Mouse (Mus musculus): ENCODE data around the gene Fgfr2. TPM values are rescaled to one million over a fixed set of nuclear protein-coding genes. Genes with fewer than 3 reads are reported as not detected.
A peak's percentile ranks its signal among the peaks of the same experiment; 100 is the strongest.

Fgfr2 gene
- polyA plus RNA-seq, 1 experiment from 2014 or later, result 104 TPM

GRCm38 (mm10) chr7:130932921-130933320, 2190.2 kb downstream of the Fgfr2 start:
- no peak overlapping the region for H3K9ac ChIP-seq
- ATAC-seq (ENCODE audit: insufficient read depth, low FRiP score, low read depth), result no peak
- H3K36me3 ChIP-seq, result no peaks in the 10 kb centered on the region
- H3K4me2 ChIP-seq, result no peak overlapping the region
- peaks cover 49% of the 10 kb centered on the region for H3K27me3 ChIP-seq (replicated peaks)
- H3K4me1 ChIP-seq, result peaks cover 13% of the 10 kb centered on the region
- H3K27ac ChIP-seq, result no peak overlapping the region
- no peak overlapping the region for H3K4me3 ChIP-seq (replicated peaks)
- no peaks in the 10 kb centered on the region for H3K9me3 ChIP-seq
- WGBS, result 80% methylated on average over 9 of the region's 9 CpGs

- Histone ChIP-seq H3K9ac (no peak overlapping the region), H3K4me1 (no peaks in the 10 kb centered on the region; the same call in 1 of the 2 replicates), H3K27me3 (replicated peaks) (peaks cover 24% of the 10 kb centered on the region), H3K9me3 (no peaks in the 10 kb centered on the region), H3K27ac (no peak overlapping the region), H3K4me2 (no peak overlapping the region), H3K36me3 (no peaks in the 10 kb centered on the region), H3K4me3 (replicated peaks) (no peak overlapping the region)
- no peak for ATAC-seq (ENCODE audit: insufficient read depth, low FRiP score, low read depth)
- WGBS, result 64% methylated on average over 3 of the region's 3 CpGs
Observed at GRCm38 (mm10) chr7:130930401-130930800, 2192.7 kb downstream of the Fgfr2 start.

- Histone ChIP-seq H3K27me3 (replicated peaks) (no peaks in the 10 kb centered on the region), H3K4me3 (replicated peaks) (no peak overlapping the region), H3K4me1 (no peaks in the 10 kb centered on the region), H3K36me3 (no peaks in the 10 kb centered on the region), H3K9ac (no peak overlapping the region), H3K9me3 (no peaks in the 10 kb centered on the region), H3K4me2 (no peak overlapping the region), H3K27ac (no peak overlapping the region)
- ATAC-seq (ENCODE audit: insufficient read depth, low FRiP score, low read depth), result no peak
- 73% methylated on average over 13 of the region's 13 CpGs for WGBS
Observed at GRCm38 (mm10) chr7:130922981-130923731, 2200.0 kb downstream of the Fgfr2 start.

DNA sequence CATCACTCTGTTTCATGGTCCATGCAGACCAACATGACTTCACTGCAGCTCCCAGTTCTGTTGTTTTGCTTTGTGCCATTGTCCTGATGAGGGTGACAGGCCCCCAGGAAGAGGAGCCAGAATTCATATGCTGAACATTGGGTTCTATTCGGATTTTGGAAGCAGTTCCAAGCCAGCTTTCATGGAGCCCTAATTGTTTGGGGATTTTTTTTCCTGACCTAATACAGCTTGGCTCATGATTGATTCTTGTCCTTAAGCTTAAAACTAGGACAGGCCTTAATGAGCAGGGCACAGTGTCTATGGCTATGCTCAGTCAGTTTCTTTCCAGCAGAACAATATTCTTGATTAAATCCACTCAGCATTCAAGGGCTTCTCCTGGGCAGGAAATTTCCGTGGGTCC, 2204.9 kb downstream of the Fgfr2 start:
- no peak for ATAC-seq (ENCODE audit: insufficient read depth, low FRiP score, low read depth)
- Histone ChIP-seq H3K4me2 (no peak overlapping the region), H3K9me3 (no peaks in the 10 kb centered on the region), H3K27me3 (replicated peaks) (no peaks in the 10 kb centered on the region), H3K4me3 (replicated peaks) (no peak overlapping the region), H3K9ac (no peak overlapping the region), H3K4me1 (no peaks in the 10 kb centered on the region), H3K36me3 (no peaks in the 10 kb centered on the region), H3K27ac (no peak overlapping the region)
- WGBS, result 55% methylated on average over 2 of the region's 2 CpGs

DNA sequence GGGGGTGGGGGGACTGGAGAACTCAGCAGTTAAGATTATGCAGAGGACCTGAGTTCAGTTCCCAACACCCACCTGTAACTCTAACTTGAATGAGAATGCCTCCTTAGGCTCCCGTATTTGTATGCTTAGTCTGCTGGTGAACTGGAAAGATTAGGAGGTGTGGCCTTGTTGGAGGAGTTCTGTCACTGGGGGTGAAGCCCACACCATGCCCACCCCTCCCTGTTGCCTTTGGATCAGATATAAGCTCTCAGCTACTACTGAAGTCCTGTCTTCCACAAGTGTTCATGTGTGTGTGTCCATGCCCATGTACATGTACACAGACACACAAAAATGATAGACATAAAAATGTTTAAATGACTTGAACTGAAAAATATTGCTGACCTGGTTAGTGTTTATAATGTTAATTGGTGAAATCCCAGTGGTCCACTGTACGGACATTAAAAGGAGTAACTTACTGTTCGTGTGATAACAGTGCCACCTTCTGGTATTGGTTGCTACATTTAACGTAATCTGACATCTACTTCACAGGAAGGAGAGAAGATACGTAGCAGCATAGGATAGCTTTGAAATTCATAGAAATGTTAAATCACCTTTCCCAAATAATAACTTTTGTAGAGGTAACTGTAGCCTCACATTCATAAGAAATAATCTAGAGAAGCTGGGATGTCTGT, 2208.3 kb downstream of the Fgfr2 start:
- Histone ChIP-seq H3K9ac (no peak overlapping the region), H3K27me3 (replicated peaks) (no peaks in the 10 kb centered on the region), H3K9me3 (no peaks in the 10 kb centered on the region), H3K36me3 (0 out of 2 replicates have a peak, but pooled peaks cover 2% of the 10 kb centered on the region), H3K4me2 (no peak overlapping the region), H3K27ac (no peak overlapping the region), H3K4me3 (replicated peaks) (no peak overlapping the region), H3K4me1 (no peaks in the 10 kb centered on the region)
- WGBS, result 33% methylated on average over 5 of the region's 5 CpGs
- ATAC-seq (ENCODE audit: insufficient read depth, low FRiP score, low read depth), result no peak

DNA sequence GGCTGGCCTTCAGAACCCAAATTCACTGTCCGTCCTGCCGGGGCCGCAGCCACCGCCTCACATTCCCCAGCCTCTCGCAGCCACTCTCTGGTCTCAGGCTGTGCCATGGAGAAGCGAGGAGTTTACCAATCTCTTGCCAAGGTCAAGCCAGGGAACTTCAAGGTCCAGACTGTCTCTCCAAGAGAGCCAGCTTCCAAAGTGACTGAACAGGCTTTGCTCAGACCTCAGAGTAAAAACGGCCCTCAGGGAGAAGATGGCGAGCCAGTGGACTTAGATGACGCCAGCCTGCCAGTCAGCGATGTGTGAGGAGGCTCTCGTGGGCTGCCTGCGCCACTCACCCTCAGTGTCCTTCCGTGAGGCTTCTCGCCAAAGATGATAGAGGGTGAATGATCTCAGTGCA, 2212.3 kb downstream of the Fgfr2 start:
- Histone ChIP-seq H3K9me3 (no peaks in the 10 kb centered on the region), H3K36me3 (0 out of 2 replicates have a peak, but pooled peaks cover 6% of the 10 kb centered on the region), H3K9ac (no peak overlapping the region), H3K4me2 (no peak overlapping the region), H3K27ac (no peak overlapping the region), H3K4me3 (replicated peaks) (no peak overlapping the region), H3K4me1 (no peaks in the 10 kb centered on the region), H3K27me3 (replicated peaks) (no peaks in the 10 kb centered on the region)
- no peak for ATAC-seq (ENCODE audit: insufficient read depth, low FRiP score, low read depth)
- WGBS, result 86% methylated on average over 14 of the region's 14 CpGs

- no peak overlapping the region for H3K4me3 ChIP-seq (replicated peaks)
- no peaks in the 10 kb centered on the region for H3K4me1 ChIP-seq
- WGBS, result 82% methylated on average over 13 of the region's 13 CpGs
- no peaks in the 10 kb centered on the region for H3K9me3 ChIP-seq
- peaks cover 10% of the 10 kb centered on the region for H3K36me3 ChIP-seq
- no peaks in the 10 kb centered on the region for H3K27me3 ChIP-seq (replicated peaks)
- H3K27ac ChIP-seq, result no peak overlapping the region
- H3K4me2 ChIP-seq, result no peak overlapping the region
- no peak for ATAC-seq (ENCODE audit: insufficient read depth, low FRiP score, low read depth)
- H3K9ac ChIP-seq, result no peak overlapping the region
Observed at GRCm38 (mm10) chr7:130904571-130905365, 2218.4 kb downstream of the Fgfr2 start.

GRCm38 (mm10) chr7:130903505-130904074, 2219.6 kb downstream of the Fgfr2 start:
- Histone ChIP-seq H3K27ac (no peak overlapping the region), H3K9me3 (no peaks in the 10 kb centered on the region), H3K9ac (no peak overlapping the region), H3K4me1 (no peaks in the 10 kb centered on the region), H3K4me2 (no peak overlapping the region), H3K27me3 (replicated peaks) (no peaks in the 10 kb centered on the region), H3K4me3 (replicated peaks) (no peak overlapping the region), H3K36me3 (peaks cover 6% of the 10 kb centered on the region)
- 79% methylated on average over 16 of the region's 16 CpGs for WGBS
- no peak for ATAC-seq (ENCODE audit: insufficient read depth, low FRiP score, low read depth)

DNA sequence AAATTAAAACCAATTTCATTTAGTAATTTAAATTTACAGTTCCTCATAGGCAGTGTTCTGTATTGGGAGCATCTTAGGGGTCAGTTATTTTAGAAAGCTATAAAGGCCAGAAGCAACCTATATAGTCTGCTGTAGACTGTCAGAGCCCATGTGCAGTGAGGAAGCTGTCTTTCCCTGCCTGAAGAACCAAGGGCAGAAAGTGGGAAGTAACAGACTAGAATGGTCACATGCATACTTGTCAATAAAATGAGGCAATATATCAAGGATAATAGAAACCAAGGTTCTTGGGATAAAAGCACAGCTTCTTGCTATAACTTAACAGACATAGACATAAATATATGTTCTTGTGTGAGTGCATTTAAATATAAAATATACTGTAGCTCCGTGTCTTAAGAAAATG, 2220.2 kb downstream of the Fgfr2 start:
- ATAC-seq (ENCODE audit: insufficient read depth, low FRiP score, low read depth), result no peak
- H3K27me3 ChIP-seq (replicated peaks), result no peaks in the 10 kb centered on the region
- H3K9ac ChIP-seq, result no peak overlapping the region
- H3K27ac ChIP-seq, result no peak overlapping the region
- no peak overlapping the region for H3K4me2 ChIP-seq
- H3K9me3 ChIP-seq, result no peaks in the 10 kb centered on the region
- peaks cover 6% of the 10 kb centered on the region for H3K36me3 ChIP-seq
- no peak overlapping the region for H3K4me3 ChIP-seq (replicated peaks)
- 100% methylated on average over 1 of the region's 1 CpGs for WGBS
- no peaks in the 10 kb centered on the region for H3K4me1 ChIP-seq

DNA sequence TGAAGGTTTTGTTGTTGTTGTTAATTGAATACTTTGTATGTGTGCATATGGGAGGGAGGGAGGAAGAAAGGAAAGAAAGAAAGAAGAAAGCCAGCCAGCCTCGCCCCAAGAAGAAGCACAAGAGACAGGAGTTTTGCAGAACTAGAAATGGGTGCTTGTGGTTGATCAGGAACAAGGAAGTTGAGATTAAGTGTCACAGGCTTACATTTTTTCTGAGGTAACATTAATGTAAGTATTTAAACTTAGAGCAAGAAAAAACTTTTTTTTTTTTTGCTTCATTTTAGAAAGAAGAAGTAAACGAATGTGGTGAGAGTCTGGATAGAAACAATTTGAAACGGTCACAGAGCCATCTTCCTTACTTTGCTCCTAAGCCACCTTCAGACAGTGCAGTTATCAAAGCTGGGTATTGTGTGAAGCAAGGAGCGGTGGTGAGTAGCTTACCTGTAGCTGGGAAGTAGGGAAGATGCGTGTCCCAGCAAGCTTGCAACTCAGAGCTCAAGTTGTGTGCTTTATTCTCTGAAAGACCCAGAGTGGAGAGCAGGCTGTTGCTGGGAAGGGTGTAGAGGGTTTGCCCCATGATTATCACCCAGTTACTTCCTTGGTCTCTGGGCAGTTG, 2222.8 kb downstream of the Fgfr2 start:
- WGBS, result 80% methylated on average over 5 of the region's 5 CpGs
- Histone ChIP-seq H3K9ac (no peak overlapping the region), H3K36me3 (peaks cover 9% of the 10 kb centered on the region), H3K27ac (peak overlapping the region; percentile 16; the same call in 1 of the 2 replicates), H3K4me2 (no peak overlapping the region), H3K4me1 (no peaks in the 10 kb centered on the region), H3K27me3 (replicated peaks) (no peaks in the 10 kb centered on the region), H3K9me3 (no peaks in the 10 kb centered on the region), H3K4me3 (replicated peaks) (no peak overlapping the region)
- ATAC-seq (ENCODE audit: insufficient read depth, low FRiP score, low read depth), result no peak

DNA sequence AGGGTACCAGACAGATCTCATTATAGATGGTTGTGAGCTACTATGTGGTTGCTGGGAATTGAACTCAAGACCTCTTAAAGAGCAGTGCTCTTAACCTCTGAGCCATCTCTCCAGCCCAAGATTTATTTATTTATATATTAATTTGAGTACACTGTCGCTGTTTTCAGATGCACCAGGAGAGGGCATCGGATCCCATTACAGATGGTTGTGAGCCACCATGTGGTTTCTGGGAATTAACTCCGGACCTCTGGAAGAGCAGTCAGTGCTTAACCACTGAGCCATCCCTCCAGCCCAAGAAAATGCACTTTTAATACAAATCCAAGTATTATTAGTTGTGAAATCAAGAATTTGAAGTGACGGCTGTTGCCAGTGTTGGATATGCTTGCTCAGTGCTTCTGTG, 2224.8 kb downstream of the Fgfr2 start:
- 0 out of 2 replicates have a peak, but pooled peaks cover 3% of the 10 kb centered on the region for H3K36me3 ChIP-seq
- 82% methylated on average over 4 of the region's 4 CpGs for WGBS
- ATAC-seq (ENCODE audit: insufficient read depth, low FRiP score, low read depth), result no peak

More for the DNA sequence above, 2224.8 kb downstream of the Fgfr2 start:
- Histone ChIP-seq H3K27ac (no peak overlapping the region), H3K9ac (no peak overlapping the region), H3K27me3 (replicated peaks) (no peaks in the 10 kb centered on the region), H3K4me1 (no peaks in the 10 kb centered on the region), H3K4me3 (replicated peaks) (no peak overlapping the region), H3K4me2 (no peak overlapping the region), H3K9me3 (no peaks in the 10 kb centered on the region)
